Mouse (Mus musculus) ZHBTc4 (cell line): Measurements from ENCODE around the gene Lcn6.
A peak's percentile ranks its signal among the peaks of the same experiment; 100 is the strongest.
"Not testable (repeated sequence)": the region's sequence is repeated elsewhere in the genome, so short reads cannot be mapped to it uniquely, and the experiment has no call there.

ENCODE experiments used
- DNase-seq: peaks from one replicate; pipeline ENCODE4 v3.0.0-alpha.2; 2011; ENCODE audit warnings: low read depth, low spot score

Lcn6 gene

DNA sequence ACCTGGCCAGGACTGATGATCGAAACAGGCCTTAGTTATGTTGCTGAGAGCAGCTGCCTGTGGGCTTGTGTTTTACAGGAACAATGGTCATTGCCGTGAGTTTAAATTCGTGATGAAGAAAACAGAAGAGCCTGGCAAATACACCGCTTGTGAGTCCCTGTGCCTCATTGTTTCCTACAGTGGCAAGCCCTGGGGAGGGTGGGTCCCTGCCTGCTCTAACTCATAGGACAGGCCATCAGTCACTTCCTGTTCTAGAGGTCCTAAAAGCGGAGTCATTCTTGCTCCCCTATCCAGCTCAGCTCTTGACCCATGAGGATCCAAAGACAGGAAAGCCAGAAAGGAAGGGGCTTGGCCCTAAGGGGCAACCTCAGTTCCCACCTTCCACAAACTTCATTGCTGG is 24.4 kb downstream of the Lcn6 start:
- no peak for DNase-seq

DNA sequence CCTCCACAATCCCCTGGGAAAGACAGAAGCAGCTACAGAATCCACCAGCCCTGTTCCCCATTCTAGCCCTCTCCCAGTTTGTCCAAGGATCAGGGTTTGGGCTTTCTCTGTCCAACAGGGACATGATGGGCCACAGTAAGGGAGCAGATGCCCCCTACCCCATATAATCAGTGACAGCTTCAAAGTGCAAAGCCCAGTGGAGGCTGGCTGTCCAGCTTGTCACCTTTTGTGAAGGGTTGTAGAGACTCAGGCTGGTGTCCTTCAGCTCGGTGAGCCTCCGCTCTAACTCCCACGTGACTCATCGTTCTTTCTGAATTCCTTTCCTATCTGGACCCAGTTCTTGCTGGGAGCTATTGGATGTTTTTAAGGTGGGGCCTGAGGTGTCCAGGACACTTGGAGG is 27.1 kb downstream of the Lcn6 start:
- no peak for DNase-seq

DNA sequence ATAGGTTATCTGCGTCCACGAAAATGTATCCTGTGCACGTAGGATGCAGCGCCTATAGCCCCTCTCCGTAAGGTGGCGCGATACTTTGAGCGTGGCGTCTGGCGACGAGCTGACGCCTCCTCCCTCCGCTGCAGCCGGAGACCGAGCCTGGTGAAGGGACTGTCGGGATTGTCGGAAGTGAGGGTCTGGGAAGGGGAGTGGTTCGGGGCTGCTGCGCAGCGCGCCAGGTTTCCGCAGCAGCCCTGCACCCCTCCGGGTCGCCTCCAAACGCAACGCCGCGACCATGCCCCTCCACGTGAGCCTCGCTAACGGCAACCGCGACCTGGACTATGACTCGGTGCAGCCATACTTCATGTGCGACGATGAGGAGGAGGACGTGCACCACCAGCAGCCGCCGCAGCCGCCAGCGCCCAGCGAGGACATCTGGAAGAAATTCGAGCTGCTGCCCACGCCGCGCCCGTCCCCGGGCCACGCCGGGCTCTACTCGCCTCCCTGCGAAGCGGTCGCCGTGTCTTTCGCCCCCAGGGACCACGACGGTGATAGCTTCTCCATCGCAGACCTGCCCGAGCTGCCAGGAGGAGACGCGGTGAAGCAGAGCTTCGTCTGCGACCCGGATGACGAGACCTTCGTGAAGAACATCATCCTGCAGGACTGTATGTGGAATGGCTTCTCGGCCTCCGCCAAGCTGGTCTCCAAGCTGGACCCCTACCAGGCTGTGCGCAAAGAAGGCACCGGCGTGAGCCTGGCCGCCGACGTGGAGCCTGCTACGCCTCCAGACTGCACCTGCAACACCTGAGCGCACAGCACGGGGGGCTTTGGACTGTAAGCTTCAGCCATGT is 30.3 kb downstream of the Lcn6 start, which contains the start of gene Bmyc:
Gene Bmyc (plus strand): TSS at position 97 of the 839 bp plus-strand sequence.
- peak; percentile 93 for DNase-seq

DNA sequence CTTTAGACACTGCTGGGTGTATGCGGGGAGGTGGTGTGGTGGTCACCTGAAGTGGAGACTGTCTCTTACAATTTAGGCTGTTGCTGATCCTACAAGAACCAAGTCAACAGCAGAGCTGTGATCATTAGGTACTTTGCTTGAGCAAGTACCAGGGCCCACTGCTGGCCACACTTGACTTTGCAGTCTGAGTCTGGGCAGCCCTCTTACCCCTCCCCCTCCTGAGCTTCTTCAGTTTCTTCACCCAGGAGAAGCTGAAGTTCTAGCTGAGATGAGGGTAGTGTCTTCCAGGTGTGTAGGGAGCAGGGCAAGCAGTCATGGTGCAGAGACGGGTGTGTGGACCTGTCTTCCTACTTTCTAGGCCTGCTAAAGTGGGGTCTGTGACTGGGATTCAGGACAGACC is 31.5 kb downstream of the Lcn6 start:
- DNase-seq = peak; percentile 53

DNA sequence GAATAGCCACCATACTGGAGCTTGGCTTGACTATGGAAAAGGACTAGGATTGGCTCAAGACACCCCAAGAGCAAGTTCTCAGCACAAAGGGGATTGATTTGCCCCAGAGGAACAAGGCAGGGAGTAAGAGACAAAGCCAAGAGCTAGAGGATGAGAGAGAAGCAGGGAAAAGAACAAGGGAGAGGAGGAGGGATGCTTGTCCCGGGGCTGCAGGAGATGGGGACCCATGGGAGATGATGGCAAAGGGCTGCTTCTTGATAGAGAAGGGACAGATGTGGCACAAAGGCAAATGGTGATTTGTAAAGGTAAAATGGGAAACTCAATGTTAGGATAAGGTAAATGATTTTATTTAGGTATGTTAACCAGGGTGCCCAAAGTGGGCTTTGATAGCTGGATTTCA is 32.5 kb downstream of the Lcn6 start:
- DNase-seq = not testable (repeated sequence)

DNA sequence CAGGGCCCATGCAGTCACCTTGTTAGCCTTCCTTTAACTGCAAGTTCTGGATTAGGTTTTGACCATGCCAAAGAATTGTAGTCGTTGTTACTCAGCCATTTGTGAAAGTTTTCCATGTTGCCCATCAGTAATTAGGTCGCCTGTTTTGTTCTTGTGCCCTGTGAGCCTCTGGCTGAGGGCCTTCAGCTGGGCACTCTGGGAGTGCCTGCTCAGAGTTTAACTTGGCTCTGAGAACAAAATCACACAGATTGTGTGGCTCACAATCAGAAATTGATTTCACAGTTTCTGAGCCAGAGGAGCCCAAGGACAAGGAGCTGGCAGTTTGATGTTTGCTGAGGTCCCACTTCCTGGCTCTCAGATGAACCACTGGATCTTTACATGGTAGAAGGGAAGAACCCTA is 33.2 kb downstream of the Lcn6 start:
- DNase-seq = not testable (repeated sequence)

DNA sequence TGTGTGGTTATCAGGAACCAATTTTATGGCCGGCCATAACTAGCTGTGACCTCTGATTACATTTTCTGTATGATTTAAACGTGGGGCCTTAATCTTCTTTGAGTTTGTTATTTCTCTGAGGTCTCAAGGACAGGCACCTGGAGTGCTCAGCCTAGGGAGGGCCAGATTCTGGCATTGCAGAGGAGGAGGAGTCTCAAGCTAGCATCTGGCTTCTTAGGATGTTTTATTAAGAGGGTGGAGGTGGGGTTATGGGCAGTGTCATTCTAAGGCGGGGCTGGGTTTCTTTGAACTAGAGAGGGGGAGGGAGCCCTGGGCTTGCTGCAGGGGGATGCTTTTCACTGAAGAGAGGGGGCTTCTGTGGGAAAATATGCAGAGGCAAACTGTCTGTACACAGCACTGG is 35.1 kb downstream of the Lcn6 start:
- peak; percentile 20 for DNase-seq

DNA sequence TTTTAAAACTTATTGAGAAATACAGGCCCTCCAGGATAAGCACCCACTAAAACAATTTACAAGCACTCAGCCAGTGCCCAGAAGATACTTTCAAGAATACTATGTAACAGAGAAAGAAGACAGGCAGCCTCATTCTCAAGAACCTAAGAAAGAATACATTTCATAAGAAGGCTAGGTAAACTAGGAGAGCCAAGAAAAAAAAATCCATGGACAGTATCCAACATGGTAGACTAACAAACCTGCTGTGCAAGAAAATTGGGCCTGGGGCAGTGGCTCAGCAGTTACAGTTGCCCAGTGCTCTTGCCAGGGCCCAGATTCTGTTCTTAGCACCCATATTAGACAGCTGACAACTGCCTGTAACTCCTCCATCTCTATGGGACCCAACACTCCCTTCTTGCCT is 40.6 kb downstream of the Lcn6 start:
- no peak for DNase-seq
